Mouse (Mus musculus): ENCODE measurements around the gene Ndnf. TPM values are rescaled to one million over a fixed set of nuclear protein-coding genes. Genes with fewer than 3 reads are reported as not detected.

Ndnf gene
- total and polyA plus RNA-seq, 3 experiments: under 0.01 to 0.03 TPM; not detected in 1

DNA sequence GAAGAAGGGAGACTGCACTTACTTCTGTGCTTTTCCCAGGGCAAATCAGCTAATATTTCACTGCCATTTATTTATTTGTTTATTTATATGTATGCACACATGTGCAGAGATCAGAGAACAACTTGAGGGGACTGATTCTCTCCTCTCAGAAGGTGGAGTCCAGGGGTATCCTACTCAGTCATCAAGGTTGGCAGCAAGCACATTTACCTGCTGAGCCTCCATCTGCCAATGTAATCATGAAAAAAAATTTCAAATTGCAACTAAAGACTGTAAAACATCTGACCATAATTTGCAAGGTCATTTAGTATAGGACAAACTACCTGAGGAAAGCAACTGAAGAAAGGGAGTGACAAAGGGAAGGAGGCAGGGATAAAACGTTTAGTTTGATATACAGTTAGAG, 49.3 kb downstream of the Ndnf start:
- DNase-seq (ENCODE audit: extremely low read depth): no peak
- H3K9ac ChIP-seq (ENCODE audit: insufficient read depth, low read depth): no peak overlapping the region
- peaks cover 0 to 9% of the 10 kb centered on the region in 2 experiments; a peak in 2 of 4 replicates for H3K4me1 ChIP-seq (ENCODE audit: control insufficient read depth in 1 of 2, insufficient read depth in 2 of 2)
- no peak overlapping the region for H3K4me2 ChIP-seq (ENCODE audit: insufficient read depth, low read depth, poor library complexity, severe bottlenecking)
- TF ChIP-seq USF2 (conservative IDR thresholded peaks at IDR 0.05; ENCODE audit: low read depth, low read length): no peak
- no peak for TF ChIP-seq NRF1 (IDR thresholded peaks at IDR 0.05; ENCODE audit: low read depth, low read length)
- no peak for TF ChIP-seq ZKSCAN1 (IDR thresholded peaks at IDR 0.05; ENCODE audit: borderline replicate concordance, low read depth, low read length)
- TF ChIP-seq SMC3 (IDR thresholded peaks at IDR 0.05; ENCODE audit: low read depth, low read length): no peak
- no peak for TF ChIP-seq JUN (IDR thresholded peaks at IDR 0.05; ENCODE audit: insufficient read depth, low read depth, low read length)
- TF ChIP-seq MYC (IDR thresholded peaks at IDR 0.05; ENCODE audit: low read depth, low read length): no peak
- no peak for TF ChIP-seq JUND (conservative IDR thresholded peaks at IDR 0.05; ENCODE audit: low read depth, low read length)
- no peak for TF ChIP-seq POLR2AphosphoS2 (IDR thresholded peaks at IDR 0.05; ENCODE audit: low read depth, low read length)
- TF ChIP-seq HCFC1 (IDR thresholded peaks at IDR 0.05; ENCODE audit: low read depth, low read length): no peak
- TF ChIP-seq UBTF (IDR thresholded peaks at IDR 0.05; ENCODE audit: low read depth, low read length): no peak
- no peak for TF ChIP-seq TBP (conservative IDR thresholded peaks at IDR 0.05; ENCODE audit: low read depth, low read length)
- no peak for TF ChIP-seq ELF1 (IDR thresholded peaks at IDR 0.05; ENCODE audit: low read depth, low read length)
- TF ChIP-seq CHD2 (IDR thresholded peaks at IDR 0.05; ENCODE audit: low read length): no peak
- no peak for TF ChIP-seq ZC3H11A (IDR thresholded peaks at IDR 0.05; ENCODE audit: low read depth, low read length)
- TF ChIP-seq E2F4 (IDR thresholded peaks at IDR 0.05; ENCODE audit: insufficient replicate concordance, low read depth, low read length): no peak
- no peak for TF ChIP-seq POLR2A (IDR thresholded peaks at IDR 0.05; ENCODE audit: low read depth, low read length)
- TF ChIP-seq ZNF384 (IDR thresholded peaks at IDR 0.05; ENCODE audit: low read depth, low read length): no peak
- no peak for TF ChIP-seq BHLHE40 (IDR thresholded peaks at IDR 0.05; ENCODE audit: low read depth, low read length)
- TF ChIP-seq KAT2A (IDR thresholded peaks at IDR 0.05; ENCODE audit: insufficient replicate concordance, low read length): no peak
- TF ChIP-seq RCOR1 (conservative IDR thresholded peaks at IDR 0.05; ENCODE audit: low read depth, low read length): no peak
- H3K79me2 ChIP-seq (replicated peaks; ENCODE audit: control insufficient read depth, extremely low read depth, insufficient read depth, poor library complexity, severe bottlenecking): no peaks in the 10 kb centered on the region
- H3K9me3 ChIP-seq (replicated peaks; ENCODE audit: low read length): no peaks in the 10 kb centered on the region
- no peaks in the 10 kb centered on the region for H3K36me3 ChIP-seq (replicated peaks in 1 of 2; ENCODE audit: control insufficient read depth in 1 of 2, insufficient read depth in 1 of 2, low read length in 1 of 2)
- H3K27ac ChIP-seq (ENCODE audit: insufficient read depth, low read depth): no peak overlapping the region
- H3K27me3 ChIP-seq (replicated peaks): no peaks in the 10 kb centered on the region
- dilution Hi-C loops (cut with MboI; ENCODE audit: extremely low pct_ligation_motif_present, extremely low pct_unique_long_range_greater_than_20kb, low sequenced_read_pairs): no loop called here
- no peak overlapping the region for H3K4me3 ChIP-seq (replicated peaks in 1 of 3; ENCODE audit: low read depth in 2 of 3, low read length in 2 of 3, poor library complexity in 1 of 3)
- in situ Hi-C loops (cut with MboI; ENCODE audit: low pct_ligation_motif_present, low pct_unique_long_range_greater_than_20kb, low sequenced_read_pairs): no loop called here

DNA sequence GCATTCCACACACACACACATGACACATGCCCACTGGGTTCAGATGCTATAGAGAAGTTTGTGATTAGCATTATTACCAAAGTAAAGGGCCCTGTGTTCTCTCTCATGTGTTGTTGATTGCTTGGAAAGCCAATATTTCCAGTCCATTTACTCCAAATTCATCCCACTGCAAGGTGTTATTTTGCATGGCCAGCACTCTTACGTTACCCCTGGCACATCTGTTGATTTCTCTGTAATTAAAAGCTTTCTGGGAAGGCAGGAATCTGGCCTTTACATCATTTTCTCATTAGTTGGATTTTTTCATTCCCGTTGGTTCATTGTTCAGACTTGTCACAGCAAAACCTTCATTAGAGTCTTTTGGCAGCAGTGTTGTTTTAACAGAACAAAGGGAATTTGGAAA, 54.3 kb downstream of the Ndnf start:
- in situ Hi-C loops (cut with MboI; ENCODE audit: low pct_ligation_motif_present, low pct_unique_long_range_greater_than_20kb, low sequenced_read_pairs): no loop called here
- dilution Hi-C loops (cut with MboI; ENCODE audit: extremely low pct_ligation_motif_present, extremely low pct_unique_long_range_greater_than_20kb, low sequenced_read_pairs): no loop called here

More for the DNA sequence above, 54.3 kb downstream of the Ndnf start:
- H3K9me3 ChIP-seq (replicated peaks; ENCODE audit: low read length): no peaks in the 10 kb centered on the region
- H3K27ac ChIP-seq (ENCODE audit: insufficient read depth, low read depth): no peak overlapping the region
- no peak overlapping the region for H3K4me2 ChIP-seq (ENCODE audit: insufficient read depth, low read depth, poor library complexity, severe bottlenecking)
- no peak overlapping the region for H3K9ac ChIP-seq (ENCODE audit: insufficient read depth, low read depth)
- peaks cover 0 to 9% of the 10 kb centered on the region in 2 experiments; a peak in 2 of 4 replicates for H3K4me1 ChIP-seq (ENCODE audit: control insufficient read depth in 1 of 2, insufficient read depth in 2 of 2)
- H3K4me3 ChIP-seq (replicated peaks in 1 of 3; ENCODE audit: low read depth in 2 of 3, low read length in 2 of 3, poor library complexity in 1 of 3): no peak overlapping the region
- no peaks in the 10 kb centered on the region for H3K27me3 ChIP-seq (replicated peaks)
- no peaks in the 10 kb centered on the region for H3K79me2 ChIP-seq (replicated peaks; ENCODE audit: control insufficient read depth, extremely low read depth, insufficient read depth, poor library complexity, severe bottlenecking)
- H3K36me3 ChIP-seq (replicated peaks in 1 of 2; ENCODE audit: control insufficient read depth in 1 of 2, insufficient read depth in 1 of 2, low read length in 1 of 2): no peaks in the 10 kb centered on the region
- TF ChIP-seq ZNF384 (IDR thresholded peaks at IDR 0.05; ENCODE audit: low read depth, low read length) (no peak), KAT2A (IDR thresholded peaks at IDR 0.05; ENCODE audit: insufficient replicate concordance, low read length) (no peak), ETS1 (conservative IDR thresholded peaks at IDR 0.05; ENCODE audit: low read depth, low read length) (no peak), ELF1 (IDR thresholded peaks at IDR 0.05; ENCODE audit: low read depth, low read length) (no peak), GABPA (IDR thresholded peaks at IDR 0.05; ENCODE audit: insufficient replicate concordance, low read depth, low read length) (no peak), EP300 (IDR thresholded peaks at IDR 0.05; ENCODE audit: low read length) (no peak), NELFE (IDR thresholded peaks at IDR 0.05; ENCODE audit: low read depth, low read length) (no peak), MAX (IDR thresholded peaks at IDR 0.05; ENCODE audit: low read length) (no peak), E2F4 (IDR thresholded peaks at IDR 0.05; ENCODE audit: insufficient replicate concordance, low read depth, low read length) (no peak)
- DNase-seq (ENCODE audit: extremely low read depth): no peak
